Mouse (Mus musculus): Measurements from ENCODE around the gene Synpo2l. TPM values are rescaled to one million over a fixed set of nuclear protein-coding genes. Genes with fewer than 3 reads are reported as not detected.
A peak's percentile ranks its signal among the peaks of the same experiment; 100 is the strongest.
"Not testable (repeated sequence)": the region's sequence is repeated elsewhere in the genome, so short reads cannot be mapped to it uniquely, and the experiment has no call there.

Gene Synpo2l
- 131 and 134 TPM in 2 replicates for polyA plus RNA-seq (2015; fragmentation: Nextera tagmentation; extraction: Ambion mirVana)

- H3K27ac ChIP-seq (replicated peaks), result peak within 1 kb of the TSS; percentile 98
- H3K4me1 ChIP-seq, result peaks cover 43% of the 10 kb centered on the region
- peak within 1 kb of the TSS; percentile 44 for H3K4me3 ChIP-seq
- peak within 1 kb of the TSS; percentile 91 for H3K4me2 ChIP-seq
- no peaks in the 10 kb centered on the region for H3K36me3 ChIP-seq
- peak within 1 kb of the TSS; percentile 82 for H3K9ac ChIP-seq
- 0 out of 2 replicates have a peak, but pooled peaks cover 3% of the 10 kb centered on the region for H3K27me3 ChIP-seq (replicated peaks)
- WGBS, result 42% methylated on average over 8 of the region's 8 CpGs
- ATAC-seq (ENCODE audit: extremely low read depth, insufficient number of reproducible peaks, low FRiP score, low TSS enrichment), result no peak
- H3K9me3 ChIP-seq, result no peaks in the 10 kb centered on the region
Measured at GRCm38 (mm10) chr14:20668154-20668810, at the start of gene Synpo2l. Gene Synpo2l (minus strand): TSS chr14:20668354.

- no peaks in the 10 kb centered on the region for H3K27me3 ChIP-seq (replicated peaks)
- 24% methylated on average over 11 of the region's 11 CpGs for WGBS
- H3K4me3 ChIP-seq, result no peak overlapping the region
- H3K9ac ChIP-seq, result peak overlapping the region; percentile 64
- H3K4me2 ChIP-seq, result peak overlapping the region; percentile 24; the same call in 1 of the 2 replicates
- peak; percentile 22; the same call in 1 of the 2 replicates for ATAC-seq (ENCODE audit: extremely low read depth, insufficient number of reproducible peaks, low FRiP score, low TSS enrichment)
- peaks cover 91% of the 10 kb centered on the region for H3K36me3 ChIP-seq
- no peaks in the 10 kb centered on the region for H3K9me3 ChIP-seq
- H3K27ac ChIP-seq (replicated peaks), result peak overlapping the region; percentile 83
- peaks cover 38% of the 10 kb centered on the region for H3K4me1 ChIP-seq
Measured at GRCm38 (mm10) chr14:20713832-20714231, 45.7 kb upstream of the Synpo2l start.

- no peaks in the 10 kb centered on the region for H3K27me3 ChIP-seq (replicated peaks)
- peak overlapping the region; percentile 99 for H3K9ac ChIP-seq
- no peak for ATAC-seq (ENCODE audit: extremely low read depth, insufficient number of reproducible peaks, low FRiP score, low TSS enrichment)
- peak overlapping the region; percentile 87 for H3K4me2 ChIP-seq
- peaks cover 53% of the 10 kb centered on the region for H3K36me3 ChIP-seq
- 9% methylated on average over 10 of the region's 10 CpGs for WGBS
- H3K9me3 ChIP-seq, result no peaks in the 10 kb centered on the region
- peaks cover 38% of the 10 kb centered on the region for H3K4me1 ChIP-seq
- peak overlapping the region; percentile 91; the same call in 1 of the 2 replicates for H3K27ac ChIP-seq (replicated peaks)
- peak overlapping the region; percentile 99 for H3K4me3 ChIP-seq
Measured at GRCm38 (mm10) chr14:20708239-20708638, 40.1 kb upstream of the Synpo2l start.

- H3K4me3 ChIP-seq, result peak within 1 kb of the TSS; percentile 99
- peak; percentile 84 for ATAC-seq (ENCODE audit: extremely low read depth, insufficient number of reproducible peaks, low FRiP score, low TSS enrichment)
- peak within 1 kb of the TSS; percentile 91 for H3K27ac ChIP-seq (replicated peaks)
Measured at GRCm38 (mm10) chr14:20707201-20708190, 39.3 kb upstream of the Synpo2l start, which contains the start of gene Zswim8. Gene Zswim8 (plus strand): TSS chr14:20707552.

GRCm38 (mm10) chr14:20703461-20703860 is 35.3 kb upstream of the Synpo2l start:
- Histone ChIP-seq H3K4me2 (peak overlapping the region; percentile 76), H3K36me3 (peaks cover 31% of the 10 kb centered on the region), H3K4me3 (peak overlapping the region; percentile 91), H3K4me1 (peaks cover 53% of the 10 kb centered on the region), H3K27ac (replicated peaks) (peak overlapping the region; percentile 93), H3K9ac (peak overlapping the region; percentile 96)
- not testable (repeated sequence) for ATAC-seq (ENCODE audit: extremely low read depth, insufficient number of reproducible peaks, low FRiP score, low TSS enrichment); H3K27me3 ChIP-seq (replicated peaks); H3K9me3 ChIP-seq
- WGBS, result 10% methylated on average over 8 of the region's 8 CpGs

More at GRCm38 (mm10) chr14:20707201-20708190, 39.3 kb upstream of the Synpo2l start, which contains the start of gene Zswim8:
- peaks cover 45% of the 10 kb centered on the region for H3K36me3 ChIP-seq
- H3K27me3 ChIP-seq (replicated peaks), result no peaks in the 10 kb centered on the region
- peak within 1 kb of the TSS; percentile 99 for H3K9ac ChIP-seq
- H3K9me3 ChIP-seq, result no peaks in the 10 kb centered on the region
- H3K4me1 ChIP-seq, result peaks cover 32% of the 10 kb centered on the region
- WGBS, result under 1% methylated on average over 75 of the region's 80 CpGs
- peak within 1 kb of the TSS; percentile 87 for H3K4me2 ChIP-seq

GRCm38 (mm10) chr14:20702741-20703381 is 34.7 kb upstream of the Synpo2l start, which contains the start of gene Chchd1:
Gene Chchd1 (plus strand): TSS chr14:20703006.
- H3K9ac ChIP-seq, result peak within 1 kb of the TSS; percentile 96
- ATAC-seq (ENCODE audit: extremely low read depth, insufficient number of reproducible peaks, low FRiP score, low TSS enrichment), result peak; percentile 66; the same call in 1 of the 2 replicates
- under 1% methylated on average over 61 of the region's 61 CpGs for WGBS

GRCm38 (mm10) chr14:20702096-20702740 is 34.1 kb upstream of the Synpo2l start:
- WGBS, result 6% methylated on average over 15 of the region's 15 CpGs
- peak overlapping the region; percentile 96 for H3K9ac ChIP-seq
- H3K36me3 ChIP-seq, result peaks cover 40% of the 10 kb centered on the region
- ATAC-seq (ENCODE audit: extremely low read depth, insufficient number of reproducible peaks, low FRiP score, low TSS enrichment), result 0 out of 2 replicates have a peak, but pooled peaks have one; percentile 35
- no peaks in the 10 kb centered on the region for H3K9me3 ChIP-seq
- H3K4me2 ChIP-seq, result peak overlapping the region; percentile 76
- no peaks in the 10 kb centered on the region for H3K27me3 ChIP-seq (replicated peaks)
- peak overlapping the region; percentile 91 for H3K4me3 ChIP-seq
- H3K4me1 ChIP-seq, result peaks cover 61% of the 10 kb centered on the region
- peak overlapping the region; percentile 93 for H3K27ac ChIP-seq (replicated peaks)

More at GRCm38 (mm10) chr14:20702741-20703381, 34.7 kb upstream of the Synpo2l start, which contains the start of gene Chchd1:
- Histone ChIP-seq H3K27ac (replicated peaks) (peak within 1 kb of the TSS; percentile 93), H3K27me3 (replicated peaks) (no peaks in the 10 kb centered on the region), H3K9me3 (no peaks in the 10 kb centered on the region), H3K36me3 (peaks cover 37% of the 10 kb centered on the region), H3K4me1 (peaks cover 55% of the 10 kb centered on the region), H3K4me2 (peak within 1 kb of the TSS; percentile 76), H3K4me3 (peak within 1 kb of the TSS; percentile 91)

GRCm38 (mm10) chr14:20701554-20701953 is 33.4 kb upstream of the Synpo2l start:
- Histone ChIP-seq H3K4me1 (peaks cover 65% of the 10 kb centered on the region), H3K4me2 (peak overlapping the region; percentile 76), H3K27ac (replicated peaks) (peak overlapping the region; percentile 93), H3K9me3 (no peaks in the 10 kb centered on the region), H3K9ac (peak overlapping the region; percentile 96), H3K4me3 (peak overlapping the region; percentile 91), H3K27me3 (replicated peaks) (no peaks in the 10 kb centered on the region), H3K36me3 (peaks cover 40% of the 10 kb centered on the region)
- WGBS, result 72% methylated on average over 8 of the region's 8 CpGs
- ATAC-seq (ENCODE audit: extremely low read depth, insufficient number of reproducible peaks, low FRiP score, low TSS enrichment), result no peak

- Histone ChIP-seq H3K4me2 (no peak overlapping the region), H3K9ac (peak overlapping the region; percentile 61), H3K4me3 (no peak overlapping the region), H3K9me3 (no peaks in the 10 kb centered on the region), H3K27me3 (replicated peaks) (no peaks in the 10 kb centered on the region), H3K4me1 (peaks cover 71% of the 10 kb centered on the region), H3K27ac (replicated peaks) (no peak overlapping the region), H3K36me3 (peaks cover 36% of the 10 kb centered on the region)
- no peak for ATAC-seq (ENCODE audit: extremely low read depth, insufficient number of reproducible peaks, low FRiP score, low TSS enrichment)
- 82% methylated on average over 3 of the region's 3 CpGs for WGBS
Measured at GRCm38 (mm10) chr14:20700362-20700761, 32.2 kb upstream of the Synpo2l start.

GRCm38 (mm10) chr14:20698515-20698914 is 30.4 kb upstream of the Synpo2l start:
- no peak overlapping the region for H3K4me3 ChIP-seq
- no peak overlapping the region; the same call in 1 of the 2 replicates for H3K4me2 ChIP-seq
- H3K27me3 ChIP-seq (replicated peaks), result no peaks in the 10 kb centered on the region
- 73% methylated on average over 2 of the region's 2 CpGs for WGBS
- H3K9ac ChIP-seq, result peak overlapping the region; percentile 97
- H3K9me3 ChIP-seq, result no peaks in the 10 kb centered on the region
- H3K4me1 ChIP-seq, result peaks cover 78% of the 10 kb centered on the region
- no peak for ATAC-seq (ENCODE audit: extremely low read depth, insufficient number of reproducible peaks, low FRiP score, low TSS enrichment)
- H3K36me3 ChIP-seq, result peaks cover 32% of the 10 kb centered on the region
- H3K27ac ChIP-seq (replicated peaks), result no peak overlapping the region
